Mouse (Mus musculus) CH12.LX (cell line): Measurements from ENCODE around the gene Vsig10. TPM values are rescaled to one million over a fixed set of nuclear protein-coding genes. Genes with fewer than 3 reads are reported as not detected.

Experiments used
- DNase-seq: peaks from one replicate; pipeline ENCODE4 v3.0.0-alpha.2; 2013; ENCODE audit errors: extremely low read depth
- H3K27ac ChIP-seq: 2 replicates; pipeline ENCODE4 v1.5.1; 2012; ENCODE audit warnings: low read depth, mild to moderate bottlenecking, control low read depth, moderate library complexity; ENCODE audit not compliant: insufficient read depth
- H3K27me3 ChIP-seq: replicated peaks from 2 replicates; pipeline ENCODE3; 2012; ENCODE audit warnings: inconsistent platforms
- H3K36me3 ChIP-seq, 2 experiments: replicated peaks in 1 of 2; 2 replicates each; pipeline versions ENCODE3 to v1.6.1; 2012; ENCODE audit warnings: inconsistent platforms in 1 of 2, low read length in 1 of 2, mild to moderate bottlenecking in 1 of 2, mixed read lengths in 1 of 2, moderate library complexity in 1 of 2; ENCODE audit not compliant: control insufficient read depth in 1 of 2, insufficient read depth in 1 of 2
- H3K4me1 ChIP-seq, 2 experiments: 2 replicates each; pipeline ENCODE4 v1.6.1; 2012; ENCODE audit warnings: inconsistent platforms in 1 of 2, moderate library complexity in 1 of 2; ENCODE audit not compliant: insufficient read depth in 2 of 2, control insufficient read depth in 1 of 2
- H3K4me2 ChIP-seq: 2 replicates; pipeline ENCODE4 v1.6.1; 2012; ENCODE audit warnings: low read depth, mild to moderate bottlenecking, control low read depth; ENCODE audit not compliant: poor library complexity, insufficient read depth, severe bottlenecking
- H3K4me3 ChIP-seq, 3 experiments: fragments of 150-350 bp in 1 of 3; sonication (generic) in 1 of 3; replicated peaks in 1 of 3; 2 replicates each; pipeline versions ENCODE3 to v1.5.1; 2011 to 2012; ENCODE audit warnings: low read depth in 2 of 3, low read length in 2 of 3, mild to moderate bottlenecking in 2 of 3, moderate library complexity in 2 of 3, control low read depth in 1 of 3, improper control_type of control experiment in 1 of 3, inconsistent platforms in 1 of 3, mixed read lengths in 1 of 3; ENCODE audit not compliant: poor library complexity in 1 of 3
- H3K79me2 ChIP-seq: replicated peaks from 2 replicates; pipeline ENCODE4 v1.6.1; 2012; ENCODE audit warnings: mild to moderate bottlenecking, moderate library complexity; ENCODE audit not compliant: control insufficient read depth, poor library complexity, insufficient read depth, severe bottlenecking; ENCODE audit errors: extremely low read depth
- H3K9ac ChIP-seq: 2 replicates; pipeline ENCODE4 v1.6.1; 2012; ENCODE audit warnings: low read depth, mild to moderate bottlenecking, control low read depth, moderate library complexity; ENCODE audit not compliant: insufficient read depth
- H3K9me3 ChIP-seq: replicated peaks from 2 replicates; pipeline ENCODE3; 2012; ENCODE audit warnings: low read length, inconsistent platforms, mixed read lengths
- BHLHE40 ChIP-seq: IDR thresholded peaks from 2 replicates; pipeline ENCODE4 v1.6.1; 2011; ENCODE audit warnings: mild to moderate bottlenecking, low read depth, low read length, improper control_type of control experiment
- CHD2 ChIP-seq: IDR thresholded peaks from 2 replicates; pipeline ENCODE4 v1.6.1; 2011; ENCODE audit warnings: low read length, improper control_type of control experiment
- CTCF ChIP-seq, 2 experiments: IDR thresholded peaks in 1 of 2; conservative IDR thresholded peaks in 1 of 2; 2 replicates each; pipeline ENCODE4 v1.5.1; 2011 to 2012; ENCODE audit warnings: low read depth in 2 of 2, low read length in 2 of 2, improper control_type of control experiment in 1 of 2, inconsistent platforms in 1 of 2, mild to moderate bottlenecking in 1 of 2, moderate library complexity in 1 of 2
- EP300 ChIP-seq: IDR thresholded peaks from 2 replicates; pipeline ENCODE4 v1.6.1; 2011; ENCODE audit warnings: low read length, improper control_type of control experiment
- HCFC1 ChIP-seq: IDR thresholded peaks from 2 replicates; pipeline ENCODE4 v1.6.1; 2012; ENCODE audit warnings: low read depth, mild to moderate bottlenecking, inconsistent platforms, low read length, improper control_type of control experiment
- JUND ChIP-seq: conservative IDR thresholded peaks from 2 replicates; pipeline ENCODE4 v1.6.1; 2011; ENCODE audit warnings: low read depth, low read length, improper control_type of control experiment
- MAFK ChIP-seq: IDR thresholded peaks from 2 replicates; pipeline ENCODE4 v1.6.1; 2011; ENCODE audit warnings: low read length, improper control_type of control experiment; ENCODE audit not compliant: insufficient replicate concordance
- NRF1 ChIP-seq: IDR thresholded peaks from 2 replicates; pipeline ENCODE4 v1.6.1; 2014; ENCODE audit warnings: low read depth, mild to moderate bottlenecking, inconsistent platforms, low read length, improper control_type of control experiment, moderate library complexity
- PAX5 ChIP-seq: IDR thresholded peaks from 2 replicates; pipeline ENCODE4 v1.6.1; 2012; ENCODE audit warnings: low read length, inconsistent platforms, mixed read lengths
- POLR2A ChIP-seq: IDR thresholded peaks from 2 replicates; pipeline ENCODE4 v1.6.1; 2011; ENCODE audit warnings: low read depth, mild to moderate bottlenecking, improper control_type of control experiment, low read length
- POLR2AphosphoS2 ChIP-seq: IDR thresholded peaks from 2 replicates; pipeline ENCODE4 v1.6.1; 2011; ENCODE audit warnings: low read depth, low read length, improper control_type of control experiment
- SIN3A ChIP-seq: IDR thresholded peaks from 2 replicates; pipeline ENCODE4 v1.6.1; 2012; ENCODE audit warnings: low read length, improper control_type of control experiment, inconsistent platforms
- SMC3 ChIP-seq: IDR thresholded peaks from 2 replicates; pipeline ENCODE4 v1.6.1; 2011; ENCODE audit warnings: low read depth, low read length, improper control_type of control experiment
- TBP ChIP-seq: conservative IDR thresholded peaks from 2 replicates; pipeline ENCODE4 v1.6.1; 2011; ENCODE audit warnings: low read depth, low read length, improper control_type of control experiment
- ZC3H11A ChIP-seq: IDR thresholded peaks from 2 replicates; pipeline ENCODE4 v1.6.1; 2012; ENCODE audit warnings: low read depth, mild to moderate bottlenecking, inconsistent platforms, low read length, improper control_type of control experiment
- ZMIZ1 ChIP-seq: IDR thresholded peaks from 2 replicates; pipeline ENCODE4 v1.6.1; 2012; ENCODE audit warnings: low read depth, mild to moderate bottlenecking, inconsistent platforms, low read length, improper control_type of control experiment
- ZNF384 ChIP-seq: IDR thresholded peaks from 2 replicates; pipeline ENCODE4 v1.6.1; 2012; ENCODE audit warnings: low read depth, low read length, improper control_type of control experiment, inconsistent platforms
- dilution Hi-C: fragments of 300-500 bp; cut with MboI; formaldehyde crosslinking; loops from 2 replicates; pipeline ENCODE4 v1.14.3; 2020; ENCODE audit warnings: low sequenced_read_pairs; ENCODE audit not compliant: extremely low pct_unique_long_range_greater_than_20kb, extremely low pct_ligation_motif_present
- in situ Hi-C: fragments of 300-500 bp; cut with MboI; formaldehyde crosslinking; loops from 3 replicates; pipeline ENCODE4 v1.14.3; 2019; ENCODE audit warnings: low sequenced_read_pairs, low pct_ligation_motif_present, low pct_unique_long_range_greater_than_20kb, mixed read lengths
- polyA plus RNA-seq: library from polyadenylated mRNA; unstranded; fragments of >175 nt; gene quantifications from 2 replicates; pipeline ENCODE4 v1.2.1, GENCODE M21; 2012; ENCODE audit warnings: low read depth; ENCODE audit not compliant: insufficient read length
- total RNA-seq, 2 experiments: library from RNA; depleted of rRNA; stranded (reverse); fragments of 300-350 nt in 1 of 2; fragments of >200 nt in 1 of 2; gene quantifications; 2 replicates each; pipeline ENCODE4 v1.2.3; 2012 to 2014

The Vsig10 gene
- total and polyA plus RNA-seq, 3 experiments, result 2.1 to 4.7 (median 3.9) TPM

DNA sequence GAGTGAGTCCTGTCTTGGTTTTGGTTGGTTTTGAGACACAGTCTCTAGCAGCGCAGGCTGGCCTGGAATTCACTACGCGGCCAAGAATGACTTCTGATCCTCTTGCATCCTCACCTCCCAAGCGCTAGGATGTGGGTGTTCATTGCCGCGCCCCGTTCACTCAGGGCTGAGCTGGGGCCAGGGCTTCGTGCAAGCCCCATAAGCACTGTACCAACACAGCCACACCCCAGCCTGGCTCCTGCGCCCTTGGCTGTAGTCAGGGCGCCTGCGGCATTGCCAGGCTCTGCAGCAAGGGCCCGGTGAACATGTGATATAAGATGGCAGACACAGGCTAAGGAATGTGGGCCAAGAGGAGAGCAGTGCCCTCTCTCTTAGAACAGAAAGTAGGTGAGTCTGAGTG is 49.5 kb upstream of the Vsig10 start:
- no peak overlapping the region for H3K4me2 ChIP-seq
- in situ Hi-C loops (no loop called here), dilution Hi-C loops (no loop called here)
- H3K27me3 ChIP-seq, result no peaks in the 10 kb centered on the region
- no peak for DNase-seq
- no peak for TF ChIP-seq CHD2
- TF ChIP-seq EP300, result no peak
- no peak for TF ChIP-seq SMC3
- TF ChIP-seq TBP, result no peak
- TF ChIP-seq ZC3H11A, result no peak
- TF ChIP-seq POLR2AphosphoS2, result no peak
- no peak for TF ChIP-seq JUND
- TF ChIP-seq POLR2A, result no peak
- no peak for TF ChIP-seq ZMIZ1
- TF ChIP-seq NRF1, result no peak
- no peak for TF ChIP-seq ZNF384
- peaks cover 33 to 87% of the 10 kb centered on the region in 2 experiments for H3K36me3 ChIP-seq
- no peaks in the 10 kb centered on the region for H3K9me3 ChIP-seq
- peaks cover 0 to 2% of the 10 kb centered on the region in 2 experiments; a peak in 1 of 4 replicates for H3K4me1 ChIP-seq
- H3K9ac ChIP-seq, result no peak overlapping the region
- no peak overlapping the region for H3K27ac ChIP-seq
- no peaks in the 10 kb centered on the region for H3K79me2 ChIP-seq
- H3K4me3 ChIP-seq, result no peak overlapping the region

DNA sequence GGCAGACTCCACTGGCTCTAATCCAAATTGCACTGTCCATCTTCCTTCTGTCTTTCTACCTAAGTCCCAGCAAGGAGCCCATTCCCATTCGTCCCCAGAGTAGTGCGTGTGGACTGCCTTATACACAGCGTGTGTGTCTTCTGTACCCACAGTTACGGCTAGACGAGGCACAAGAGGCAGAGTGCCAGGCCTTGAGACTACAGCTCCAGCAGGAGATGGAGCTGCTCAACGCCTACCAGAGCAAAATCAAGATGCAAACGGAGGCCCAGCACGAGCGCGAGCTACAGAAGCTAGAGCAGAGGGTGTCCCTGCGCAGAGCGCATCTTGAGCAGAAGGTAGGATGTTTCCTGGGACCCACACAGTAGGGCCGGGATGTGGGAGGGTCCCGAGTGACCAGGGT is 46.9 kb upstream of the Vsig10 start:
- H3K27me3 ChIP-seq, result no peaks in the 10 kb centered on the region
- in situ Hi-C loops, result no loop called here
- TF ChIP-seq ZMIZ1, result no peak
- no peak for TF ChIP-seq HCFC1
- no peak for TF ChIP-seq TBP
- no peak for TF ChIP-seq BHLHE40
- no peak for TF ChIP-seq POLR2AphosphoS2
- TF ChIP-seq PAX5, result no peak
- no peak for TF ChIP-seq SIN3A
- TF ChIP-seq, all 38 proteins: peak for 0
- Histone ChIP-seq H3K4me2 (no peak overlapping the region), H3K9me3 (no peaks in the 10 kb centered on the region), H3K27ac (no peak overlapping the region), H3K9ac (no peak overlapping the region), H3K4me3 (no peak overlapping the region), H3K79me2 (no peaks in the 10 kb centered on the region), H3K4me1 (peaks cover 0 to 2% of the 10 kb centered on the region in 2 experiments; a peak in 1 of 4 replicates), H3K36me3 (peaks cover 18 to 78% of the 10 kb centered on the region in 2 experiments)
- no peak for DNase-seq
- dilution Hi-C loops, result no loop called here

DNA sequence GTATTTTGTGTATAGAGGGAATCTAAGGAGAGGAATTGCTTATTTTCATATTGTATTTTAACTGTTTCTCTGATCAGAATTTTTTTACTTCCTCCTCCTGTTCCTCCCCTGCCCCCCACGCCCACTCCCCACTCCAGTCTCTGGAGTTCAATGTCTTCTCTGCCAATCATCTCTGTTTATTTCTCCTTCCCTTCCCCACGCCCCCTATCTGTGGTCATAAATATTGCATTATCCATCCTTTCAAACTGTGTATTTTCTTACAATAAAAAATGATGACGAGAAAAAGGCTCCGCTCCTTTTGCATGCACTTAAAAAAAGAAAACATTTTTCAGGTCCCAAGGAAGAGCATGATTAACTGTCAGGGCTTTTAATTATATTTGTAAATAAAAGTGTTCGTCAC is 44.1 kb upstream of the Vsig10 start:
- dilution Hi-C loops, result no loop called here
- H3K4me2 ChIP-seq, result no peak overlapping the region
- no peak overlapping the region for H3K4me3 ChIP-seq
- H3K27me3 ChIP-seq, result no peaks in the 10 kb centered on the region
- H3K9me3 ChIP-seq, result no peaks in the 10 kb centered on the region
- no peak overlapping the region for H3K9ac ChIP-seq
- peak; percentile 24 for DNase-seq
- H3K27ac ChIP-seq, result no peak overlapping the region
- H3K36me3 ChIP-seq, result peaks cover 18 to 69% of the 10 kb centered on the region in 2 experiments
- in situ Hi-C loops, result no loop called here
- no peaks in the 10 kb centered on the region for H3K79me2 ChIP-seq
- TF ChIP-seq MAFK (no peak), CTCF (conservative IDR thresholded peaks at IDR 0.05 in 1 of 2, IDR thresholded peaks at IDR 0.05 in 1 of 2; ENCODE audit: low read depth in 2 of 2, low read length in 2 of 2) (peak; percentile 16 to 43; a peak in 2 of 4 replicates)
- H3K4me1 ChIP-seq, result peaks cover 0 to 2% of the 10 kb centered on the region in 2 experiments; a peak in 1 of 4 replicates
